Mouse (Mus musculus): ENCODE measurements around the gene Vmn1r131. TPM values are rescaled to one million over a fixed set of nuclear protein-coding genes. Genes with fewer than 3 reads are reported as not detected.

Gene Vmn1r131
- polyA plus RNA-seq (2017; shearing (Covaris generic)), result not detected

DNA sequence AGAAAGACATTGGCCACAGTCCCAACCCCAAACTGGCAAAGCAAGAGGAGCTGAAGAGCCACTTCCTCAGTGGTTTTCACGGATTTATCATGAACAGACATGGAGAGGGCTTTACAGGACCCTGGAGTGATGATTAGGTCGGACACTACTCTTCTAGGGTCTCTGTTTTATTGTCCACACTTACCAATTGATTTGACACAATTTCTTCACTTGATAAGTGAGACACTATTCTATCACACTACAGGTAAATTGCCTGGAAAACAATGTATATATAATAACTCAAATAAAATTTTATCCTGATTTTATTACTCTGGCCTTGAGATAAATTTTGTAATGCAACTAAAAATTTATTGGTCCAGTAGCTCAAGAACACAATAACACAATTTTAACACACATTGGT is at the start of gene Vmn1r131:
TSS of gene Vmn1r131 (minus strand) at position 101 of the 400 bp plus-strand sequence.

DNA sequence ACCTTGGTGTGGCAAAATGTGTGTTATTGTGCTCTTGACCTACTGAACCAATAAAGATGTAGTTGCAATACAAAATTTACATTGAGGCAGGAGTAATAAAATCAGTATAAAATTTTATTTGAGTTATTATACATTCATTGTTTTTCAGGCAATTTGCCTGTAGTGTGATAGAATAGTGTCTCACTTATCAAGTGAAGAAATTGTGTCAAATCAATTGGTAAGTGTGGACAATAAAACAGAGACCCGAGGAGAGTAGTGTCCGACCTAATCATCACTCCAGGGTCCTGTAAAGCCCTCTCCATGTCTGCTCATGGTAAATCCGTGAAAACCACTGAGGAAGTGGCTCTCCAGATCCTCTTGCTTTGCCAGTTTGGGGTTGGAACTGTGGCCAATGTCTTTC is 34.4 kb downstream of the Vmn1r131 start, which contains the start of gene Vmn1r130:
TSS of gene Vmn1r130 (plus strand) at position 301 of the 400 bp plus-strand sequence.

Other genes with a start within 250 kb of the Vmn1r131 start
- not detected for gene Vmn1r126, start 244.6 kb downstream of the Vmn1r131 start, polyA plus RNA-seq (2017; shearing (Covaris generic))
- not detected for gene Vmn1r127, start 226.2 kb downstream of the Vmn1r131 start, polyA plus RNA-seq (2017; shearing (Covaris generic))
- gene Vmn1r128, start 196.7 kb downstream of the Vmn1r131 start, polyA plus RNA-seq (2017; shearing (Covaris generic)), result not detected
- not detected for gene Vmn1r129, start 184.8 kb downstream of the Vmn1r131 start, polyA plus RNA-seq (2017; shearing (Covaris generic))
- not detected for gene Gm6882, start 113.3 kb downstream of the Vmn1r131 start, polyA plus RNA-seq (2017; shearing (Covaris generic))
- gene Vmn1r130, start 34.3 kb downstream of the Vmn1r131 start, polyA plus RNA-seq (2017; shearing (Covaris generic)), result not detected
- gene Vmn1r132, start 68.0 kb upstream of the Vmn1r131 start, polyA plus RNA-seq (2017; shearing (Covaris generic)), result not detected
- gene Gm4175, start 215.4 kb upstream of the Vmn1r131 start, polyA plus RNA-seq (2017; shearing (Covaris generic)), result not detected

All from activated CD4-positive, CD25-positive, alpha-beta regulatory T cell, adult 9 weeks (primary cell).